Comparison of ENCODE assay signal across 15 mouse cellular contexts in genomic region chr13:103043011-103043410, GRCm38 (mm10).
"Had no signal": no experiment of that assay in that cellular context is flagged by ENCODE, and none has a peak within 500 bp of the region (broad histone marks: within the 10 kb centered on the region; RNA-seq: fewer than 3 reads in every experiment).

No protein-coding gene starts in this region.

- H3K36me3 ChIP-seq: limb, embryonic 12.5 days; liver, embryonic 13.5 days; midbrain, embryonic 13.5 days had no signal

- H3K9ac ChIP-seq: limb, embryonic 12.5 days; liver, embryonic 13.5 days; liver, postnatal 0 days; midbrain, embryonic 13.5 days had no signal

- H3K27ac ChIP-seq: left cerebral cortex, adult 2 months; limb, embryonic 12.5 days; liver, embryonic 13.5 days; midbrain, embryonic 13.5 days; stomach, postnatal 0 days had no signal

- H3K4me1 ChIP-seq: limb, embryonic 12.5 days; liver, embryonic 13.5 days had no signal

- H3K4me2 ChIP-seq: limb, embryonic 12.5 days; liver, embryonic 13.5 days; midbrain, embryonic 13.5 days had no signal

- ATAC-seq: liver, postnatal 0 days; midbrain, embryonic 13.5 days had no signal

- H3K4me3 ChIP-seq: left cerebral cortex, adult 2 months; limb, embryonic 12.5 days; liver, embryonic 13.5 days; midbrain, embryonic 13.5 days had no signal

- DNase-seq: kidney, adult 11 months; kidney, adult 9 months; kidney, postnatal 10 days; kidney, postnatal 4 days; liver; liver, embryonic 13.5 days; liver, postnatal 0 days; right cerebral cortex, adult 18-20 months; right cerebral cortex, postnatal 25 days; thymus, adult 18-20 months; thymus, postnatal 14 days had no signal

- H3K27me3 ChIP-seq: limb, embryonic 12.5 days; liver, embryonic 13.5 days; midbrain, embryonic 13.5 days had no signal

- H3K9me3 ChIP-seq: limb, embryonic 12.5 days; liver, embryonic 13.5 days; midbrain, embryonic 13.5 days had no signal
